Mouse (Mus musculus) kidney, adult 2 months (tissue): Measurements from ENCODE around the gene Abcg4.

ENCODE experiments used
- CTCF ChIP-seq: fragments of 200-500 bp; conservative IDR thresholded peaks from 2 replicates; pipeline ENCODE4 v1.5.1; 2011; ENCODE audit warnings: low read depth, mild to moderate bottlenecking, control low read depth, low read length, moderate library complexity, mixed read lengths; ENCODE audit not compliant: insufficient read depth, insufficient read length
- POLR2A ChIP-seq: fragments of 200-500 bp; IDR thresholded peaks from one replicate; pipeline ENCODE4 v1.6.1; 2011; ENCODE audit warnings: low read depth, low read length, control low read depth

DNA sequence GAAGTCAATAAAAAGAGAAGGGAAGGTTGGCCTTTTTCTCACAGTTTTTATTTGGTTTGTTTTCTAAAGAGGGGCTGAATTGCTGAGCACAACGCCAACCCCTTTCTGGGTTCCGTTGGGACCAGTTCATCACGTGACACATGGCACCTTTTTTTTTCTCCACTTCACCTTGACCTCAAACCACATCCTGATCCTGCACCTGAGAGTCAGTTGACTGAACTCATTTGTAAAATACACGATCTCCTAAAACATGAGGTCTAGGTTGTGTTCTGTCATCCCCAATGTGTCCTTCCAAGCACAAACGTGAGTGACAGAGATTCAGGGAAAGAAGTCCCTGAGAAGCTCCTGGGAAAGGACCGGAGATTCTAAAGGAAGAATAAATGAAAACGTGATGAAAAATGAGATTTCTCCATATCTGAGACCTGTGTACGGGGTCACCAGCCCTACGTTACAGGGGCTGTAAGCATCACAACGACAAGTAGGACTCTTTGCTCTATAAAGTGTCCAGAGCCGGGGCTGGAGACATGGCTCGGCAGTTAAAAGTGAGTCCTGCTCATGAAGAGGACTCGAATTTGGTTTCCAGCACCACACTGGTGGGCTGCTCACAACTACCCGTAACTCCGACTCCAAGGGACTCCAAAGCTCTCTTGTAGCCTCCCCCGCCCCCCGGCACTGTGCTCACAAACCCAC lies 49.8 kb downstream of the Abcg4 start:
- TF ChIP-seq POLR2A (no peak), CTCF (no peak)
